Mouse (Mus musculus) embryo, embryonic 10.5 days (tissue): Measurements from ENCODE around the gene Tnfsf8.
A peak's percentile ranks its signal among the peaks of the same experiment; 100 is the strongest.

Source experiments
- DNase-seq: peaks from one replicate; pipeline ENCODE4 v3.0.0-alpha.2; 2015; ENCODE audit warnings: low spot score

The Tnfsf8 gene

DNA sequence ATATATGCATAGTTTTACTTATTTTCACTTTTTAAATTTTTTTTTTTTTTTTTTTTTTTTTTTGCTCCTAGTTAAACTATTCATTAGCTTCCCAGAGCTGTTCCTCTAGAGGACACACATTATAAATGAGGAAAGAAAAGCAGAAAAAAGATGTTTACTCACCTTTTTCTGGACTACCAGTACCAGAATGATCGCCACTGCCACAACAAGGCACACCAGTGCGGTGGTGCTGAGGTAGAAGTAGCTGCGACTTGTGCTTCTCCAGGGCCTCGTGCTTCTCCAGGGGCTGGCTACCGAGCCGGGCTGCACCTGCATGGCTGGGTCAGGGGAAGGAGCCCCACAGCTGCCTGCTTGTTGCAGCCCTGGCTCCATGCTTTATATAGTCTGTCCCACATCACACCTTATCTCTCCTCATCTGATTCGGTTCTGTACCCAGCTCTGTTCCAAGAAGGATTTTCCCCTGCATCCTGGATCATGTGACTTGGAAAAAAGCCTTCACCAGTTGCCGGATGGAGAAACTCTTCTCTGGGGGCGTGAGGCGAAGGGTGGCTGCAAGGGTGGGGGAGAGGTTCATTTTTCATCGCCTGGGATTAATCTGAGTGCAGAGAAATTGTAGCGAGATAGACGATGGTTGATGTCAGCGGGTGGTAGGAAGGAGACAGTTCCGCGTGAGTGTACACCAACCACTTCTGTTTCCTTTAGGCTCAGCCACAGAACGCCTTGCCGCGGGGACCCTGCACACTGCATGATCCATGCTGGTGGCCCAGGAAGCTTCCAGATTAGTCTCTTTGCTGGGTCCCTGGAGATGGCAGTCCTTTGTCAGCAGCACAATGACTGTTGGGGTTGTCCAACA, at the start of gene Tnfsf8:
Gene Tnfsf8, minus strand, starts transcription at position 660 of the 853 bp plus-strand sequence.
- DNase-seq, result no peak

DNA sequence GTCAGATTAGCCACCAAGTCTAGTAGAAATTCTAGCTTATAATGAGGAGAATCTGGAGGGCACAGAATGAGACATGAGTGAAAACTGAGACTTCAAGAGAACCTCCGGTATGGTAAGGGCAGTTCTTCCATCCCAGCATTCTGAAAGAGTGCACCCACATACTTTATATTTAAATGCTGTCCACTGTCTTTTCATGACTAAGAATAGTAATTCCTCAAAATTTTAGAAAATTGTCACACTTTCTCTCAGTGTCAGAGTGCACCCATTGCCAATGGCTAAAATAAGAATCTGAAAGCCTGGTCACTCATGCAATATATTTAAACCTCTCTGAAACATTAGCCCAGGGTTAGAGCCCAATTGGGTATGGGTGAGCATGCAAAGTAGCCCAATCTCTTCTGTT, 47.4 kb upstream of the Tnfsf8 start:
- DNase-seq, result no peak

DNA sequence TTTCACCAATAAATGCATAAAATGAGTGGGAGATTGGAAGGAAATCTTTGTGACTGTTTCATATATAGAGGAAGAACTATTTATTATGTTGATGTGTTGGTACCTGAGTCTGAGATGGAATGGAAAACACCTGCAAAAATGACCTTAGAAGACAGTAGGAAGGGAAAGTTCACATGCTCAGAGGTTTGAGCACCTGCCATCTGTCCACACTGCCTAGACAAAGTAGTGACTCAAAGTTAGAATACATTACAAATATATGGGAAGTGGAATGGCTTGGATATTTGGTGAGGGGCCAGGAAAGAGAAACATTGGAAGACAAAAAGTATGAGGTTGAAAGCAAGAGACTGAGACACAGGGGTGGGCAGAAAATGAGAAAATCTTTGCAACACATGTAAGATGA, 46.3 kb upstream of the Tnfsf8 start:
- DNase-seq, result no peak

DNA sequence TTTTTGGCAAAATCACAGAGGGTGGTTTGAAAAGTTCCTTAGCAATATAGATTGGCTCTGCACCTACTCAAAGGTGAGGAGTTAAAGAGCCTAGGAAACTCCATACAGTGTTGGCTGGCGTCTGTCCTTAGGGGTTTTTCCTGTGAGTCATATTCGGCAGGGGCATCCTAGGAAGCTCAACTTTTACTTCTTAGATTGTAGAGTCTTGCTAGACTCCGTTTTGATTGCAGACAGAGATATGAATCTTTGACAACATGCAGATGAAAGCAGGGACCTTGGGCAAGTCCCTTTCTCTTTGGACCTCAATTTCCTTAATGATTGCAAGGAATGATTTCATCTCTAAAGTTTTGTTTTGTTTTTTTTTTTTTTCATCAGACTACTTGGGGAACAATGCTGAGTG, 44.9 kb upstream of the Tnfsf8 start:
- DNase-seq, result no peak

DNA sequence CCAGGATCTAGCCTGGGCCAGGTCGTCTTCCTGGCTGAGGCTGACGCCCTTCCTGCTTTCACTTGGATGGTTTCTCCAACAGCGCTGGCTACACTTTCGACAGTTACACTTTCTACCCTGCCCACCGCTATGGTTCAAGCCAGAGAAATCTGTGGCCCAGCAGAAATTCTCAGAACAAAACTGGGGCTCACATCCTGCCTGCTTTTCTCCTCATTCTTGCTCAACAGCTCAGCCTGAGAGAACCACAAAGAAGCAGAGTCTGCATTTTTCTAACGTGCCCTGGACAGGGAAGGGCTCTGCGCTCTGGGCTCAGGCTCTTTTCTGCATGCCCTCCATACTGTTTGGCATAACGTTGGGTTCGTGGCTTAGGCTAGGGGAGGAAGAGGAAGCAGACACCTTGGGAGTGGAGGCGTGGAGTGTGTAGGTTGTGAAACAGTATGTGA, 38.0 kb upstream of the Tnfsf8 start:
- no peak for DNase-seq

DNA sequence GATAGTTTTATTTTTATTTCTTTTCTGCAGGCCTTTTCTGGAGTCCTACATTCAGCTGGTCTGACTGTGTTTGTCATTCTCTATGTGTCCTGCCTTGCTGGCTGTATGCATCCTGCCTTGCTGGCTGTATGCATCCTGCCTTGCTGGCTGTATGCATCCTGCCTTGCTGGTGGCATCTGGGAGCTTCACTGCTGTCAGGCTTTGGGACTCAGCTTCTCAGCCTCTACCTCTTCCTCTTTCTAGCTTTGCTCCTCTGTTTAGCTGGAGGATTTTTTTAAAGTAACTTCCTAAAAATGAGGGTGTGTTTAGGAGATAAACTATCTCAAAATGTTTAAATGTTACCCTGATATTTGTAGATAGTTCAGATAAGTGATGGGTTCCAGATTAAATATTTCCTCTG, 36.0 kb upstream of the Tnfsf8 start:
- DNase-seq, result no peak

DNA sequence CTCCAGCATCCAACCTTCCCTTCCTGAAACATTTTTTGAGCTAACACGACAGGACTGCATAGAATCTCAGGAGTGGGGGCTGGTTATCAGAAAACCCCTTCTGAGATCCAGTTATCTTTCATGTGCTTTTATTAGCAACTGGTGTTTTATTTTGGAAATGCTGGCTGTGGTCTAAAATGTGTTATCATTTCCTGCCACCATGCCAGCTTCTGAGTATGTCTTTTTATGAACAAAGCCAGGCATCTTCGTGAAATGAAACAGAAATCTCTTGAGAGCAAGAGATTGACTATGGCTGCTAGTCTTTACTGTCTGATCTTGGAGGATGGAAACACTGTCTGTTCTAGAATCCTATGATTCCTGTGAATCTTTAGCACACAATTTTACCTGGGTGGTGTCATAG, 25.0 kb upstream of the Tnfsf8 start:
- DNase-seq, result no peak

DNA sequence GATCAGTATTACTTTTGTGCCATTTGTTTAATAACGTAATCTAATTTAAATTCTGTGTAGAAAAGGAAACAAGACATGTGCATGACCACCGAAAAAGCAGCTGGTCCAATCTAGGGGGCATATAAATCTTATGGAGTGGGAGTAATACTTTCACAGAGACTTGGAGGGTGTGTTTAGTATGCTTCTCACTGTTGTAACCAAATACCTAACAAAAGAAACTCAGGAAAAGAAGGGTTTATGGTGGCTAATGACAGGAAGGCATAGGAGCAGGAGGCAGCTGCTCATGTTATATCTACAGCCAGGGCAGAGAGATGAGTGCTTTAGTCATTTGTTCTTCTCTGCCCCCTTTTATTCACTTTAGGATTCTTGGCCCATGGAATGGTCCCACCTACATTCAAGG, 15.6 kb upstream of the Tnfsf8 start:
- DNase-seq, result no peak

DNA sequence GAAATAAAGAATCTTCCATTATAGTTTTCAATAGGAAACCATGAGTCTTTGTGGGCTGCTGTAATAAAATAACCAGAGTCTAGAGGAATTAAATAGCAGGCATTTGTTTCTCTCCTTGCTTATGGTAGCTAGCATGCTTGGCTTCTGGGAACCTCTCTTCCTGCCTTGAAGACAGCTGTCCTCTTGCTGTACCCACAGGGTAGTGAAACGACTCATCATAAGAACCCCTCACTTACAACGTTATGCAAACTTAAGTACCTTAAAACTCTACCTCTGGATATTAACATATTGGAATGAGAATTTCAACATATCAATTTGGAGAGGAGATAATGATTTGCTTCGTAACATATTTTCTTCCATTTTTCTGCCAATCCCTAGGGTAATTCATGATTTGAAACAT, 14.3 kb upstream of the Tnfsf8 start:
- DNase-seq, result no peak

DNA sequence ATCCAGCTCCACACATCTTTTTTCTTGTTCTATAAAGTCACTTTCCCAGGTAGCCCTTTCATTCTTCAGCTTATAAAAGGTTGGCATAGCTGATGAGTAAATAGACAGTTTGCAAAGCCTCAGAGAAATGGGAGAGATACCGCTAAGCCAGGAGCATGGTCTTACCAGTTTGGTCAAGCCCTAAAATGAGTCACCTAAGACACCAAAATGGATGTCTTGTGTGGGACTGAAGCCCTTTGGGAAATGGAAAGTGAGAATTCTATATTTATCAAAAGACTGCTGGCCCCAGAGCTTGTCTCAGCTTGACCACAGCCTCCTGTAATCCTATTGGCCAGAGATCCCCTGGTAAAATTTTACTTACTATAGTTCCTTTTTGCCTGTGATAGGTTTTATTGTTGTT, 9.5 kb upstream of the Tnfsf8 start:
- no peak for DNase-seq

DNA sequence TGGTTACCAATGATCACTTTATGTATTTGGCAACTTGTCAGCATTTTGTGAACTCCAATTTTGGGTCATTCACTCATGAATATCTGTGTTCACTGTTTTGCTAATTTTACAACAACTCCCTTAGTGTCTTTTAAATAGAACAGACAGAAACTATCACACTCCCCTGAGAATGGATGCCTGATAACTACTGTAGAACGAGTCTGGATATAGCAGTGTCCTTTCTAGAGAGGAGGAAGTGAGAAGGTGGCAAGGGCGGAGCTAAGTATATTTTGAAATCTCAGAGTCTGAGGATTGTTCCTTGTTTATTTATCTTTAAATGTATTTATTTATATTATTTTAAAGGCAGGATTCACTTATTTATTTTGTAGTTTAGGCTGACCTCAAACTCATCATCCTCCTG, 7.6 kb upstream of the Tnfsf8 start:
- no peak for DNase-seq

DNA sequence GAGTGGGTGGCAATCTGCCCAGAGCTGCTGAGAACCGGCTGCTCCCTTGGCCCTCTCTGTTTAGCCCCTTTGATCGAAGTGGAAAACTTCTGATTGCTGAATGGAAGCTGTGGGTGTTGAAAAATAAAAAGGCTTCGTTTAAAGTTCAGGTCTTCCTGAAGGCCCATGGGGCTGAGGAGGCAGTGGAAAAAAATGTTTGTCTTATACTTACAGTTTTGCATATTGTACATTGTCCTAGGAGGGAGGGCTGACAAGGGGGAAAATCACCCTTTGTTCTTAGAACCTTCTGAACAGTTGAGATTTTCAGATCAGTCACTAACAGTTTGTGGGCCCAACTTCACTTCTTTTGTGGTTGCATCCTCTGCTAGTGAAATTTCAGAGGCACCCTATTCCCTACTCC, 1.8 kb upstream of the Tnfsf8 start:
- no peak for DNase-seq

DNA sequence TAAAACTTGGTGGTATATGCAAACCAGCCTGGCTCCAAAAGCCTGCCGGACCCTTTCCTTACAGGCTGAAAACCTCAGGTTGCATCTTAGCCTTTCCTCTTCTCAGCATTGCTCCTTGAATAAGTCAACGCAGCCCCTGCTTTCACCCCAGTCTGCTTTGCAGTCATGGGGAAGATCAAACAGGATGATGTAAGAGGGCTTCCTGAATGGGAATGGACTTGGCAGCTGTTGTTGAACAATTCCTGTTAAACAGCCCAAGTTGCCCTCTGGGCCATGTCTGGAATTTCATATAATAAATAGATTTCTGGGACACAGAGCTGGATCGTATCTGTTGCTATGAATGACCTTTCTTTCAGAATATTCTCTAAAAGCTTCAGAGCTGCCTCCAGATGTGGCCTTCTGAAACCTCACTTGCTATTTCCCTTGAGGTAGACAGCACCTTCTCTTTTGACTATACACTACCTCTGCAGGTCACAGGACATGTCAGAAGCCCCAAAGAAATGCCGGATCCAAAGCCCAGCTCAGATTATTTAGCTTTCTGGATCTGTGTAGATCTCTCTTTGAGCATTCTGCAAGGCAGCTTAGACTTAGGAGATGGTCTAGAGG, 1.0 kb upstream of the Tnfsf8 start:
- DNase-seq, result no peak

DNA sequence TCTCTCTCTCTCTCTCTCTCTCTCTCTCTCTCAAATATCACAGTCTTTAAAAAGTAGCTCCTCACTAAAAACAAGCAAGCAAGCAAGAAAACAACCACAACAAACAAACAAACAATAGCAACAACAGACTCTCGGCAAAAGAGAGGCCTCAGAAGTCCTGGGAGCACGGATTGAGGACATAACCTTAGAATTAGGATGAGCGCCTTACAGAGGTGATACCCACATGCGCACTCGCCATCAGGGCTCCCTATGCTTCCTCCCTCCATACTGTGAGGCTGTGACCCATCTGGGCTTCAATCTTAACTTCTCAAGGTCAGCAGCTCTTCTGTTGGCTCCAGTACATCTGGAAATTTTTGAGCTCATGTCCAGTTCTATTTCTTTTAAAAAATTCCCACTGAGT, 911 bp downstream of the Tnfsf8 start:
- DNase-seq, result no peak

DNA sequence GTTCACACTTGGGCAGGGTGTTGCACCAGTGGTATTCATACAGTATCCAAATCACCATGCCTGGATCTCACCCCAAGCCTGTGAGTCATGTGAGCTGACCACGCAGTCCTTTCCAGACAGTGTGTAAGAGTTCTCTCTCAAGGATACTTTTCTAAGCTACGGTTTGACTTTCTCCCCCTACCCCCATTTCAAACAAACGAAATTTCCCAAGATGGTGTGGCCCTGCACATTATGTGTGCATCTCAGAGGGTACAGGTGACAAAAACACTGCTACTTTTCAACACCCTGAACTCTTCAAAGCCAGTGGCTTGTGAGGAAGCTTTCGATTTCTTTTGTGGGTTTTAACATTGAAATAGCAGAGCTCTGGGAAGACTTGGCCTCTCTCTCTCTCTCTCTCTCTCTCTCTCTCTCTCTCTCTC, 1.4 kb downstream of the Tnfsf8 start:
- DNase-seq, result no peak

DNA sequence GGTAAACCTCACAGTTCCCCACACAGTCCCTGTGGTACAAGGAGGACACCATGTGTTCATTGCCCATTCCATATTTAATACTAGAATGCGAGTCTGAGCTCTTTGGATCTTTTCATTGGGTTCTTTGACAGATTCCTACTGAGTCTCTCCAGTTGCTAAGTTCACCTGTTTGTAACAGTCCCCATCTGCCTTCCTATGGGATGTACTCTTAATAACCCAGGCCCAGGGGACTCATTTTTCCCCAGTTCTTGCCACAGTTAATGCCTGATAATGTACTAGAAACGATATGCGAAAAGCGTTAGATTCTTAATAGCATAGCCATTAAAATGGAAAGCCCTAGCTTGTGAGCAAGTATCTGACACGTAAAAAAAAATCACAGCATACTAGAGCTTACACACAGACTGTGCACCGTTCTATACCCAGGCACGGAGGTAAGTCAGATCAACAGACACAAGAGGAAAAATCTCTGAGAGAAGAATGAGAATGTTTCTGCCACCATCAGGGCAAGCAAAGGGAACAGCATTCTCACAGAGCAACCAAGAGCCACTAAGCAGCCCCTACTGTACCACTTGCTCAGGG, 2.4 kb downstream of the Tnfsf8 start:
- DNase-seq, result no peak

DNA sequence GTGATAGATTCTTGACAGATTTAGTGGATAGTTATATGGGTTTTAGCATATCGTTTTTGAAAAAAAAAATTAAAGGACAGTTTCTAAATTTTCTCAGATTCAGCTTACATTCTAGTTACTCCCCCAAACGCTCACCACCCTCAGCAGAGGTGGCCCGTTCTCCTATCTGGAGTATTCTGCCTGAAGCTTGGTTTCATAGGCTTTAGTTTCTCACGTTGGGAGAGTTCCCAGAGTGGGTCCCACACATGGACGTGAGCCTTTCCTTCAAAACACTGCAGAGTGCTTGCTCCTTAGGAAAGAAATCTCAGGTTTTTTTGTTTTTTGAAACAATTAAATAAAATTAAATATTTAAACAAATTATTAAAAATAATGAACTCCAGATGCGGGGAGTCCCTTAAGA, 4.4 kb downstream of the Tnfsf8 start:
- no peak for DNase-seq

DNA sequence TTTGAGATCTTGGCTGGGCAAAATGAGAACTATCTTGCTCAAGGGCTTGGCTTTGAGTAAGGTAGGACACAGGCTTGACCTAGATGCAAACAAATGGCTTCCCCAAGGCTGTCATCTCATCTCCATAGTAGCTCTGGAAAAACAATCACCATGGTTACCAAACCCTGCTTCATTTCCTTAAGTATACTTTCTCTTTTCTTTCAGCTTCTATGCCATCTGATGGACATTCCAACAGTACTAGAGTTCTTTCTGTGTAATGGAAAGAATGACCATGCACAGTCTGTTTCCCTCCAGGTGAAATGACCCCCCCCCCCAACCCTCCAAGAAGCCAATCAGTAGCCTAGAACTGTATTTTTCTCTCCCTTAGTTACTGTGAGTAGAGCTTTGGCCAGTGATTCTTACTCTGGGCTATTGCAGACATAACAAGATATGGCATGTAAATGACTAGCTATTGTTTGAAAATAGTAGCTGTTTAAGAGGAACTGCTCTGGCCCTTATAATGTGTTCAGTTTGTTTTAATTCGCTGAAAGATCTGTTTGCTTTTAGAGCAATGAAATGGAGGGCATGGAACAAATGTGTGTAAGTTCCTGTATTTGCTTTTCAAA, 7.3 kb downstream of the Tnfsf8 start:
- no peak for DNase-seq

DNA sequence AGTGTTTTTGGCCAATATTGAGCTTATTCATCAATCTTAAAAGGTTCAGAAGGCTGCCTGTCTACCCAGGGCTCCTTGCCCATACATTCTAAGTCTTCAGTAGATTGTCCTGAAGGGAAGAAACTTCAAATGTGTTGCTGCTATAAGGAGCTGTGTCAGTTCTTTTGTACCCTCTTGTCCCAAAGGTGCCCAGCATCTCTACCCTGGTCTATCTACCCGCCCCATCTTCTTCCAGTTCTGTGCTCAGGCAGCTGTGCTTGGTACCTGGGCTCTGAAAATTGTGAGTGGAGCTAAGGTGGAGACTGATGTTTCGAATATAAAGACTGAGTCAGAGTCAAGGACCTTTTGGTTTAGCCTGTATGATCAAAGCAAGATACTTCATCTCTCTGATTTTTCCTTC, 11.1 kb downstream of the Tnfsf8 start:
- DNase-seq, result no peak

DNA sequence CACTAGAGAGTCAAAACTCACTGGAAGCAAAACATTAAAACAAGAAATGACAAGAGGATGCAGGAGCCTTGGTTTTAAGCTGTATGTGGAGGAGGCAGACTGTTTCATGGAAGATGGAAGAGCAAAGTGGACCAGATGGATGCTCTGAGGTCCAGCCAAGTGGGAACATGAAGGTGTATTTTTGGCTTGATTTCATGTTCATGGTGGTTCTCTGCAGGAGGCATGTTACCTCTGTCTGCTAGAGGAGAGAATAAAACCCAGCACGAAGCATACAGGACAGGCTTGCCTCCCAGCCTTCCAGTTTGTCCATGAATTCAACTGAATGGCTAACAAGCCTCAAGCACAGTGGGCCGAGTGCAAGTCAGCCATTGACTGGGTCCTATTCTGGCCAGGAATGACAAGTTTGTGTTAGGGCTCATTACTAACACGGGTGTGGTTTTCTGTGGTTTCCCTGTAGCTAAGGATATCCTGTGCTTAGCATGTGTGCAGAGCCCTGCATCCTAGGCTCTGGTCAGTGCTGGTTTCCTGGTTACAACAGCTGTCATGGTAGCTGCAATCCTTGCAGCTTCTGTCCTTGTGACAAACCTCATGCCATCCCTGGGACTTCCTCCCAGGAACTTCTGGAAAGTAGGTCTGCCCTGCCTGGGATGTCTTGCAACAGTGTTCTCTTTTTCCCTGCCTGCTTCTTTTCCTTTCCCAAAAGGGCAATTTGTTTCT, 14.1 kb downstream of the Tnfsf8 start:
- no peak for DNase-seq

DNA sequence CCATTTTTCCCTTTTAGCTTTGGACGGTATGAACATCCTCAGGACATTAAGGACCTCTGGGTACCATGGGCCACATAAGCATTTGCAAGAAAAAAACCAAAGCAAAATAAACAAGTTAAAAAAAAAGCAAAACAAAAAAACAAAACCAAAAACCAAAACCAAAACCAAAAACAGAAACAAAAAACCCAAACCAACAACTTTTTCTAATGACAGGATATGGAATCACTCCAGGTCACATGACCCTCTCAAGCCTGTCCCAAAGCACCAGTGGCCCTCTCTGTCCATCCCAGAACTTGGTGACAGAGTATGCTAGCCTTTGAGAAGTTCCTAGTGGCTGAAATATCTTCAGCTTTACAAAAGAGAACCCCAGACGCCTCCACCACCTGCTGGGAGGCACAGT, 15.4 kb downstream of the Tnfsf8 start:
- no peak for DNase-seq

DNA sequence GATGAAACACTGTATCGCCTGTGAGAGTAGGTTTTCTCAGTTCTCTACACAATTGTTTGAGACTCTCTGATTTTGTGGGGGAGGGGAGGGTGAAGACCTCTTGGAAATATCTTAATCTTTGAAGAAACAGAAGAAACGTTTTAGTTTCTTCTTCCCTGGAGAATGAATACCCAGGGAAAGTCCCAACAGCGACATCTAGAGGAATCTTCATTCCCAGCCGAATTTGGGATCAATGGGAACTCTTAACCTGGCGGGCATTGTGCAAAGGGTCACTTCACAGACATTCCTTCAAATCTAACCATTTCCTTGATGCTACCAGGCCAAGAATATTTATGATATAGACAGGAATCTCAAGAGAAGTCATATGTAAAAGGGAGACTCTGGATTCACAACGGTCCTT, 17.2 kb downstream of the Tnfsf8 start:
- DNase-seq, result peak; percentile 83
